Mouse (Mus musculus) G1E (cell line): ENCODE results near the gene Zfp639. TPM values are rescaled to one million over a fixed set of nuclear protein-coding genes. Genes with fewer than 3 reads are reported as not detected.

Experiments used
- ATAC-seq: 2 replicates; pipeline ENCODE4 v1.8.0; 2016; ENCODE audit warnings: mild to moderate bottlenecking; ENCODE audit not compliant: insufficient number of reproducible peaks, poor library complexity, low FRiP score, severe bottlenecking; ENCODE audit errors: extremely low read depth
- DNase-seq: peaks from one replicate; pipeline ENCODE4 v3.0.0; 2012; ENCODE audit warnings: low spot score
- H3K27me3 ChIP-seq: 2 replicates; pipeline ENCODE4 v1.6.1; 2012; ENCODE audit warnings: mild to moderate bottlenecking, low read length, inconsistent platforms; ENCODE audit not compliant: insufficient read depth
- H3K36me3 ChIP-seq: replicated peaks from 2 replicates; pipeline ENCODE3; 2012; ENCODE audit warnings: mild to moderate bottlenecking, inconsistent platforms
- H3K4me1 ChIP-seq: 2 replicates; pipeline ENCODE4 v1.6.1; 2012; ENCODE audit warnings: low read depth, low read length, inconsistent platforms, mixed read lengths; ENCODE audit not compliant: insufficient read depth
- H3K4me3 ChIP-seq: 2 replicates; pipeline ENCODE4 v1.5.1; 2012; ENCODE audit warnings: low read depth, mild to moderate bottlenecking, inconsistent platforms, low read length, moderate library complexity, mixed read lengths
- H3K9me3 ChIP-seq: replicated peaks from 2 replicates; pipeline ENCODE4 v1.6.1; 2012; ENCODE audit warnings: inconsistent platforms
- CTCF ChIP-seq: IDR thresholded peaks from 2 replicates; pipeline ENCODE4 v1.5.1; 2012; ENCODE audit warnings: low read depth, low read length, inconsistent platforms, mixed read lengths
- GATA1 ChIP-seq: IDR thresholded peaks from 2 replicates; pipeline ENCODE4 v1.6.1; 2012; ENCODE audit warnings: borderline replicate concordance, low read length, inconsistent platforms, mixed read lengths
- GATA2 ChIP-seq: IDR thresholded peaks from 2 replicates; pipeline ENCODE4 v1.6.1; 2012; ENCODE audit warnings: low read depth, low read length, inconsistent platforms, borderline replicate concordance
- POLR2AphosphoS5 ChIP-seq: IDR thresholded peaks from 2 replicates; pipeline ENCODE4 v1.6.1; 2012; ENCODE audit warnings: low read depth, low read length, inconsistent platforms; ENCODE audit not compliant: insufficient replicate concordance
- TAL1 ChIP-seq: conservative IDR thresholded peaks from 2 replicates; pipeline ENCODE4 v1.6.1; 2012; ENCODE audit warnings: low read depth, low read length, inconsistent platforms, mixed read lengths
- polyA plus RNA-seq: library from polyadenylated mRNA; stranded (reverse); fragments of >175 nt; gene quantifications from 2 replicates; pipeline ENCODE4 v1.2.3, GENCODE M21; 2012
- total RNA-seq, 2 experiments: library from RNA; stranded (forward) in 1 of 2; stranded (reverse) in 1 of 2; fragments of 200-1000 nt in 1 of 2; fragments of >200 nt in 1 of 2; fragmentation: Nextera tagmentation in 1 of 2; gene quantifications; 2 replicates each; pipeline ENCODE4 v1.2.3; 2014 to 2017

Zfp639 gene
- total and polyA plus RNA-seq, 3 experiments, result 6.0 to 90.8 (median 67.9) TPM

- H3K9me3 ChIP-seq, result no peaks in the 10 kb centered on the region
- TF ChIP-seq GATA2, result no peak
- no peak for TF ChIP-seq CTCF
- TF ChIP-seq GATA1, result no peak
- no peak for TF ChIP-seq POLR2AphosphoS5
- TF ChIP-seq TAL1, result no peak
- ATAC-seq (no peak), DNase-seq (no peak)
- H3K36me3 ChIP-seq, result peaks cover 83% of the 10 kb centered on the region
- no peaks in the 10 kb centered on the region for H3K27me3 ChIP-seq
- H3K4me1 ChIP-seq, result peaks cover 11% of the 10 kb centered on the region
- H3K4me3 ChIP-seq, result no peak overlapping the region
Observed at GRCm38 (mm10) chr3:32537556-32537955, 27.5 kb downstream of the Zfp639 start.

- Histone ChIP-seq H3K4me1 (peaks cover 11% of the 10 kb centered on the region), H3K36me3 (peaks cover 83% of the 10 kb centered on the region), H3K27me3 (no peaks in the 10 kb centered on the region), H3K9me3 (no peaks in the 10 kb centered on the region), H3K4me3 (no peak overlapping the region)
- TF ChIP-seq GATA1 (no peak), CTCF (no peak), TAL1 (no peak), GATA2 (no peak), POLR2AphosphoS5 (no peak)
- DNase-seq (no peak), ATAC-seq (no peak)
Observed at GRCm38 (mm10) chr3:32538091-32538490, 28.0 kb downstream of the Zfp639 start.

GRCm38 (mm10) chr3:32553061-32553460, 43.0 kb downstream of the Zfp639 start:
- H3K36me3 ChIP-seq, result peaks cover 51% of the 10 kb centered on the region
- H3K4me1 ChIP-seq, result no peaks in the 10 kb centered on the region
- no peaks in the 10 kb centered on the region for H3K27me3 ChIP-seq
- ATAC-seq (no peak), DNase-seq (no peak)
- H3K4me3 ChIP-seq, result no peak overlapping the region
- TF ChIP-seq GATA1, result no peak
- no peak for TF ChIP-seq TAL1
- TF ChIP-seq CTCF, result no peak
- no peak for TF ChIP-seq GATA2
- TF ChIP-seq POLR2AphosphoS5, result no peak
- no peaks in the 10 kb centered on the region for H3K9me3 ChIP-seq

GRCm38 (mm10) chr3:32563401-32563800, 53.3 kb downstream of the Zfp639 start:
- ATAC-seq, result no peak
- no peaks in the 10 kb centered on the region for H3K27me3 ChIP-seq
- H3K36me3 ChIP-seq, result peaks cover 78% of the 10 kb centered on the region
- H3K9me3 ChIP-seq, result peaks cover 4% of the 10 kb centered on the region
- no peak overlapping the region for H3K4me3 ChIP-seq
- no peaks in the 10 kb centered on the region for H3K4me1 ChIP-seq
- TF ChIP-seq CTCF (no peak), POLR2AphosphoS5 (no peak), TAL1 (no peak), GATA2 (no peak), GATA1 (no peak)
- no peak for DNase-seq

Other genes starting within 250 kb of the Zfp639 start
- gene Zmat3, start 144.2 kb upstream of the Zfp639 start, total RNA-seq (2014; fragmentation: Nextera tagmentation), result 76.8 and 87.6 TPM in 2 replicates
- 4.4 and 5.2 TPM in 2 replicates for gene Zmat3, start 144.2 kb upstream of the Zfp639 start, total RNA-seq (2017)
- gene Zmat3, start 144.2 kb upstream of the Zfp639 start, polyA plus RNA-seq, result 7.8 and 8.1 TPM in 2 replicates
- 26.8 and 28.9 TPM in 2 replicates for gene Pik3ca, start 112.6 kb upstream of the Zfp639 start, total RNA-seq (2014; fragmentation: Nextera tagmentation)
- 32.0 and 32.2 TPM in 2 replicates for gene Pik3ca, start 112.6 kb upstream of the Zfp639 start, total RNA-seq (2017)
- gene Pik3ca, start 112.6 kb upstream of the Zfp639 start, polyA plus RNA-seq, result 1.1 and 2.0 TPM in 2 replicates
- gene Kcnmb3, start 18.0 kb upstream of the Zfp639 start, total RNA-seq (2014; fragmentation: Nextera tagmentation), result not detected in 2 replicates
- gene Kcnmb3, start 18.0 kb upstream of the Zfp639 start, total RNA-seq (2017), result not detected in 2 replicates
- not detected in 2 replicates for gene Kcnmb3, start 18.0 kb upstream of the Zfp639 start, polyA plus RNA-seq
- gene Mfn1, start 19.2 kb downstream of the Zfp639 start, total RNA-seq (2014; fragmentation: Nextera tagmentation), result 61.8 and 71.2 TPM in 2 replicates
- 34.0 and 67.9 TPM in 2 replicates for gene Mfn1, start 19.2 kb downstream of the Zfp639 start, total RNA-seq (2017)
- gene Mfn1, start 19.2 kb downstream of the Zfp639 start, polyA plus RNA-seq, result 7.8 and 9.7 TPM in 2 replicates
- 1.7 and 2.6 TPM in 2 replicates for gene Gnb4, start 106.3 kb downstream of the Zfp639 start, total RNA-seq (2014; fragmentation: Nextera tagmentation)
- 42.1 and 46.4 TPM in 2 replicates for gene Gnb4, start 106.3 kb downstream of the Zfp639 start, total RNA-seq (2017)
- gene Gnb4, start 106.3 kb downstream of the Zfp639 start, polyA plus RNA-seq, result 0.36 and 1.5 TPM in 2 replicates
- 63.0 and 87.2 TPM in 2 replicates for gene Actl6a, start 196.0 kb downstream of the Zfp639 start, total RNA-seq (2014; fragmentation: Nextera tagmentation)
- gene Actl6a, start 196.0 kb downstream of the Zfp639 start, total RNA-seq (2017), result 119 and 122 TPM in 2 replicates
- gene Actl6a, start 196.0 kb downstream of the Zfp639 start, polyA plus RNA-seq, result 10.4 and 17.5 TPM in 2 replicates
- 109 and 126 TPM in 2 replicates for gene Ndufb5, start 226.7 kb downstream of the Zfp639 start, total RNA-seq (2014; fragmentation: Nextera tagmentation)
- 271 and 317 TPM in 2 replicates for gene Ndufb5, start 226.7 kb downstream of the Zfp639 start, total RNA-seq (2017)
- gene Ndufb5, start 226.7 kb downstream of the Zfp639 start, polyA plus RNA-seq, result 23.9 and 67.2 TPM in 2 replicates
- 75.5 and 91.5 TPM in 2 replicates for gene Mrpl47, start 227.3 kb downstream of the Zfp639 start, total RNA-seq (2014; fragmentation: Nextera tagmentation)
- gene Mrpl47, start 227.3 kb downstream of the Zfp639 start, total RNA-seq (2017), result 43.4 and 49.6 TPM in 2 replicates
- 1.3 and 1.8 TPM in 2 replicates for gene Mrpl47, start 227.3 kb downstream of the Zfp639 start, polyA plus RNA-seq